Comparison of ENCODE assay signal across 12 mouse cellular contexts in genomic region chr1:121596951-121597625, GRCm38 (mm10). TPM values are rescaled to one million over a fixed set of nuclear protein-coding genes. Genes with fewer than 3 reads are reported as not detected.
DNase-seq lines count a peak whose midpoint lies in the region; ATAC-seq and TF ChIP-seq lines count a peak whose summit lies in the region.
"Had no signal": no experiment of that assay in that cellular context is flagged by ENCODE, and none has a peak within 500 bp of the region (broad histone marks: within the 10 kb centered on the region; RNA-seq: fewer than 3 reads in every experiment).

No protein-coding gene starts in this region.

- TF ChIP-seq CTCF in kidney, postnatal 0 days (IDR thresholded peaks at IDR 0.05; ENCODE audit: low read depth): peak; percentile 77

- WGBS in kidney, postnatal 0 days: 24% methylated on average over 4 of the region's 4 CpGs
- WGBS in midbrain, embryonic 15.5 days: 14% methylated on average over 4 of the region's 4 CpGs
- WGBS in heart, embryonic 11.5 days (ENCODE audit: insufficient replicate concordance): 33% methylated on average over 4 of the region's 4 CpGs

- no peaks in the 10 kb centered on the region for H3K4me1 ChIP-seq in kidney, postnatal 0 days (replicated peaks; ENCODE audit: insufficient read depth, low read length)
- H3K4me1 ChIP-seq in midbrain, embryonic 15.5 days: peaks cover 3% of the 10 kb centered on the region
- H3K4me1 ChIP-seq in heart, embryonic 11.5 days (ENCODE audit: control insufficient read depth, insufficient read depth, low read length): no peaks in the 10 kb centered on the region
- H3K4me1 ChIP-seq: embryonic facial prominence, embryonic 12.5 days; limb, embryonic 12.5 days; megakaryocyte, embryonic 14.5 days had no signal

- H3K4me3 ChIP-seq in kidney, postnatal 0 days (replicated peaks; ENCODE audit: low read depth, low read length): no peak overlapping the region
- H3K4me3 ChIP-seq in midbrain, embryonic 15.5 days: no peak overlapping the region
- no peak overlapping the region for H3K4me3 ChIP-seq in heart, embryonic 11.5 days (ENCODE audit: low read depth, low read length)
- H3K4me3 ChIP-seq: embryonic facial prominence, embryonic 12.5 days; limb, embryonic 12.5 days; megakaryocyte, embryonic 14.5 days had no signal

- DNase-seq in kidney, postnatal 0 days (ENCODE audit: low spot score): peak; percentile 80
- DNase-seq in kidney, adult 8-10 months: no peak
- peak; percentile 11 for DNase-seq in Muller cell, postnatal 12 days (ENCODE audit: inconsistent ontology term)
- peak; percentile 57 for DNase-seq in embryo, embryonic 10 days (ENCODE audit: low spot score)
- DNase-seq in lung, postnatal 14 days: no peak
- DNase-seq: heart, adult 18-20 months had no signal

- no peak overlapping the region for H3K9ac ChIP-seq in kidney, postnatal 0 days (ENCODE audit: low read depth, low read length)
- H3K9ac ChIP-seq in midbrain, embryonic 15.5 days: no peak overlapping the region
- no peak overlapping the region for H3K9ac ChIP-seq in heart, embryonic 11.5 days (ENCODE audit: low read depth, low read length)
- H3K9ac ChIP-seq: embryonic facial prominence, embryonic 12.5 days; limb, embryonic 12.5 days had no signal

- ATAC-seq in kidney, postnatal 0 days (replicated peaks; ENCODE audit: low FRiP score, low read depth): no peak
- ATAC-seq in midbrain, embryonic 15.5 days (replicated peaks): peak; percentile 76
- ATAC-seq in activated CD4-positive, CD25-positive, alpha-beta regulatory T cell, adult 4 months: no peak
- no peak for ATAC-seq in heart, embryonic 11.5 days (replicated peaks; ENCODE audit: insufficient number of reproducible peaks, low FRiP score, low TSS enrichment)

- H3K9me3 ChIP-seq in kidney, postnatal 0 days (replicated peaks; ENCODE audit: low read length): no peaks in the 10 kb centered on the region
- no peaks in the 10 kb centered on the region for H3K9me3 ChIP-seq in midbrain, embryonic 15.5 days
- no peaks in the 10 kb centered on the region for H3K9me3 ChIP-seq in heart, embryonic 11.5 days (replicated peaks; ENCODE audit: control insufficient read depth, low read length)
- H3K9me3 ChIP-seq: embryonic facial prominence, embryonic 12.5 days; limb, embryonic 12.5 days; megakaryocyte, embryonic 14.5 days had no signal

- H3K27me3 ChIP-seq in kidney, postnatal 0 days (ENCODE audit: insufficient read depth, low read length): no peaks in the 10 kb centered on the region
- no peaks in the 10 kb centered on the region for H3K27me3 ChIP-seq in midbrain, embryonic 15.5 days (replicated peaks)
- no peaks in the 10 kb centered on the region for H3K27me3 ChIP-seq in heart, embryonic 11.5 days (ENCODE audit: control insufficient read depth, insufficient read depth, low read length)
- H3K27me3 ChIP-seq: embryonic facial prominence, embryonic 12.5 days; megakaryocyte, embryonic 14.5 days had no signal

- no peak overlapping the region for H3K27ac ChIP-seq in kidney, postnatal 0 days
- H3K27ac ChIP-seq in midbrain, embryonic 15.5 days: 0 out of 2 replicates have a peak overlapping the region, but pooled peaks have one; percentile 32
- H3K27ac ChIP-seq in heart, embryonic 11.5 days (ENCODE audit: low read depth, low read length): no peak overlapping the region
- H3K27ac ChIP-seq: embryonic facial prominence, embryonic 12.5 days; limb, embryonic 12.5 days had no signal

- H3K36me3 ChIP-seq in kidney, postnatal 0 days (ENCODE audit: insufficient read depth, low read length): no peaks in the 10 kb centered on the region
- H3K36me3 ChIP-seq in midbrain, embryonic 15.5 days (replicated peaks): no peaks in the 10 kb centered on the region
- H3K36me3 ChIP-seq in heart, embryonic 11.5 days (ENCODE audit: control insufficient read depth, insufficient read depth, low read length): no peaks in the 10 kb centered on the region
- H3K36me3 ChIP-seq: embryonic facial prominence, embryonic 12.5 days; limb, embryonic 12.5 days had no signal

- no peak overlapping the region for H3K4me2 ChIP-seq in kidney, postnatal 0 days (ENCODE audit: low read length)
- no peak overlapping the region for H3K4me2 ChIP-seq in midbrain, embryonic 15.5 days
- no peak overlapping the region for H3K4me2 ChIP-seq in heart, embryonic 11.5 days
- H3K4me2 ChIP-seq: embryonic facial prominence, embryonic 12.5 days; limb, embryonic 12.5 days had no signal

RNA-seq across cellular contexts. Expression of gene Ddx18, which starts 29.3 kb away (rescaled TPM):
- 67.9 and 68.7 TPM in 2 replicates for polyA plus RNA-seq in kidney, postnatal 0 days (2015; fragmentation: Nextera tagmentation; extraction: Ambion mirVana)
- 32.8 and 33.9 TPM in 2 replicates for polyA plus RNA-seq in midbrain, embryonic 15.5 days (2015; fragmentation: Nextera tagmentation; extraction: Ambion mirVana)
- 10 to 100 TPM; 45.0 to 93.8 TPM for polyA plus RNA-seq in activated CD4-positive, CD25-positive, alpha-beta regulatory T cell, adult 4 months (2017; shearing (Covaris generic))
- polyA plus RNA-seq in heart, embryonic 11.5 days (2014; fragmentation: Nextera tagmentation; extraction: Ambion mirVana): 41.3 and 48.4 TPM in 2 replicates

Comparison
In these comparisons a context has a peak if more than half of its experiments do, and no peak if none do; other contexts are left out.
1. DNase-seq: peak in kidney, postnatal 0 days (single experiment), Muller cell, postnatal 12 days (single experiment) and embryo, embryonic 10 days (single experiment); none in kidney, adult 8-10 months (0 of 2) and lung, postnatal 14 days (single experiment).